Mouse (Mus musculus) testis, adult 2 months (tissue): Measurements from ENCODE around the gene Kirrel3.

Source experiments
- CTCF ChIP-seq: fragments of 200-500 bp; IDR thresholded peaks from 2 replicates; pipeline ENCODE4 v1.5.1; 2012; ENCODE audit warnings: low read depth, mild to moderate bottlenecking, inconsistent platforms, low read length, moderate library complexity; ENCODE audit not compliant: control insufficient read depth, insufficient read depth, insufficient replicate concordance
- POLR2A ChIP-seq: fragments of 200-500 bp; IDR thresholded peaks from 2 replicates; pipeline ENCODE4 v1.6.1; 2012; ENCODE audit warnings: low read depth, mild to moderate bottlenecking, inconsistent platforms, low read length, moderate library complexity; ENCODE audit not compliant: control insufficient read depth

- TF ChIP-seq CTCF, result no peak
- TF ChIP-seq POLR2A, result no peak
These were observed 12.4 kb downstream of the Kirrel3 start for GRCm38 (mm10) chr9:34498126-34498525.
